Mouse (Mus musculus) lung, embryonic 16.5 days (tissue): ENCODE data around the gene Fasl. TPM values are rescaled to one million over a fixed set of nuclear protein-coding genes. Genes with fewer than 3 reads are reported as not detected.

ENCODE experiments used
- ATAC-seq: fragments of 200-750 bp; cut with Nextera tagmentation; 2 replicates; pipeline ENCODE4 v1.8.0; 2017; ENCODE audit warnings: low read depth, mild to moderate bottlenecking, moderate library complexity
- H3K27ac ChIP-seq: fragments of 300-500 bp; sonication (generic); 2 replicates; pipeline ENCODE4 v1.5.1; 2014; ENCODE audit warnings: mild to moderate bottlenecking, control low read depth, low read length
- H3K27me3 ChIP-seq: fragments of 300-500 bp; sonication (generic); 2 replicates; pipeline ENCODE4 v1.6.1; 2014; ENCODE audit warnings: low read depth, low read length, mixed read lengths; ENCODE audit not compliant: control insufficient read depth, insufficient read depth
- H3K36me3 ChIP-seq: fragments of 300-500 bp; sonication (generic); 2 replicates; pipeline ENCODE4 v1.6.1; 2014; ENCODE audit warnings: low read length; ENCODE audit not compliant: control insufficient read depth, insufficient read depth
- H3K4me1 ChIP-seq: fragments of 300-500 bp; sonication (generic); replicated peaks from 2 replicates; pipeline ENCODE4 v1.6.1; 2014; ENCODE audit warnings: low read length, mixed read lengths; ENCODE audit not compliant: control insufficient read depth, insufficient read depth
- H3K4me2 ChIP-seq: fragments of 300-500 bp; sonication (generic); 2 replicates; pipeline ENCODE4 v1.6.1; 2014; ENCODE audit warnings: low read depth, low read length, control low read depth
- H3K4me3 ChIP-seq: fragments of 300-500 bp; sonication (generic); 2 replicates; pipeline ENCODE4 v1.5.1; 2014; ENCODE audit warnings: mild to moderate bottlenecking, low read length, control low read depth
- H3K9ac ChIP-seq: fragments of 300-500 bp; sonication (generic); 2 replicates; pipeline ENCODE4 v1.6.1; 2014; ENCODE audit warnings: low read length, control low read depth
- H3K9me3 ChIP-seq: fragments of 300-500 bp; sonication (generic); 2 replicates; pipeline ENCODE4 v1.6.1; 2016; ENCODE audit warnings: low read length; ENCODE audit not compliant: control insufficient read depth
- WGBS: fragments of 180-500 bp; shearing (Covaris S2); extraction: QIAGEN DNeasy Blood & Tissue Kit; methylation state at CpG from one replicate; pipeline ENCODE4 v1.1.7; 2014; 5-methylcytosine and 5-hydroxymethylcytosine counted together
- polyA plus RNA-seq: library from polyadenylated mRNA; unstranded; fragments of >200 nt; fragmentation: Nextera tagmentation; extraction: Ambion mirVana; gene quantifications from 2 replicates; pipeline ENCODE4 v1.2.1, GENCODE M21; 2015

The Fasl gene
- polyA plus RNA-seq, 1 experiment from 2014 or later = not detected

GRCm38 (mm10) chr1:161769329-161769728, 19.0 kb downstream of the Fasl start:
- Histone ChIP-seq H3K4me3 (no peak overlapping the region), H3K9ac (no peak overlapping the region), H3K4me2 (no peak overlapping the region), H3K4me1 (peaks cover 5% of the 10 kb centered on the region; the same call in 1 of the 2 replicates), H3K36me3 (no peaks in the 10 kb centered on the region), H3K27ac (no peak overlapping the region), H3K27me3 (no peaks in the 10 kb centered on the region), H3K9me3 (no peaks in the 10 kb centered on the region)
- WGBS = 81% methylated on average over 1 of the region's 1 CpGs
- ATAC-seq = no peak

- Histone ChIP-seq H3K27ac (no peak overlapping the region), H3K9ac (no peak overlapping the region), H3K27me3 (no peaks in the 10 kb centered on the region), H3K4me3 (peak overlapping the region; percentile 2; the same call in 1 of the 2 replicates), H3K4me1 (peaks cover 5% of the 10 kb centered on the region; the same call in 1 of the 2 replicates), H3K36me3 (no peaks in the 10 kb centered on the region), H3K4me2 (peak overlapping the region; percentile 31), H3K9me3 (no peaks in the 10 kb centered on the region)
- 44% methylated on average over 12 of the region's 12 CpGs for WGBS
- ATAC-seq = no peak
These were observed 21.2 kb downstream of the Fasl start for GRCm38 (mm10) chr1:161767101-161767524.

GRCm38 (mm10) chr1:161766656-161767055, 21.6 kb downstream of the Fasl start:
- Histone ChIP-seq H3K4me1 (peaks cover 5% of the 10 kb centered on the region; the same call in 1 of the 2 replicates), H3K4me2 (peak overlapping the region; percentile 31), H3K36me3 (no peaks in the 10 kb centered on the region), H3K4me3 (peak overlapping the region; percentile 2; the same call in 1 of the 2 replicates), H3K27me3 (no peaks in the 10 kb centered on the region), H3K9me3 (no peaks in the 10 kb centered on the region), H3K9ac (no peak overlapping the region), H3K27ac (no peak overlapping the region)
- WGBS = 35% methylated on average over 5 of the region's 5 CpGs
- ATAC-seq = 0 out of 2 replicates have a peak, but pooled peaks have one; percentile 26

GRCm38 (mm10) chr1:161765932-161766331, 22.4 kb downstream of the Fasl start:
- 30% methylated on average over 5 of the region's 5 CpGs for WGBS
- ATAC-seq = no peak
- H3K36me3 ChIP-seq = no peaks in the 10 kb centered on the region
- no peaks in the 10 kb centered on the region for H3K27me3 ChIP-seq
- no peak overlapping the region for H3K4me2 ChIP-seq
- no peak overlapping the region for H3K4me3 ChIP-seq
- H3K27ac ChIP-seq = no peak overlapping the region
- no peak overlapping the region for H3K9ac ChIP-seq
- peaks cover 5% of the 10 kb centered on the region; the same call in 1 of the 2 replicates for H3K4me1 ChIP-seq
- H3K9me3 ChIP-seq = no peaks in the 10 kb centered on the region

- Histone ChIP-seq H3K27ac (no peak overlapping the region), H3K9me3 (no peaks in the 10 kb centered on the region), H3K27me3 (no peaks in the 10 kb centered on the region), H3K4me1 (peaks cover 5% of the 10 kb centered on the region; the same call in 1 of the 2 replicates), H3K4me3 (no peak overlapping the region), H3K36me3 (no peaks in the 10 kb centered on the region), H3K4me2 (no peak overlapping the region), H3K9ac (no peak overlapping the region)
- 98% methylated on average over 1 of the region's 1 CpGs for WGBS
- ATAC-seq = no peak
These were observed 23.3 kb downstream of the Fasl start for GRCm38 (mm10) chr1:161764964-161765363.

GRCm38 (mm10) chr1:161761556-161761955, 26.7 kb downstream of the Fasl start:
- Histone ChIP-seq H3K27me3 (no peaks in the 10 kb centered on the region), H3K27ac (no peak overlapping the region), H3K36me3 (no peaks in the 10 kb centered on the region), H3K4me2 (no peak overlapping the region), H3K9ac (no peak overlapping the region), H3K4me3 (no peak overlapping the region), H3K4me1 (0 out of 2 replicates have a peak, but pooled peaks cover 2% of the 10 kb centered on the region), H3K9me3 (no peaks in the 10 kb centered on the region)
- no peak for ATAC-seq
- 19% methylated on average over 4 of the region's 4 CpGs for WGBS

GRCm38 (mm10) chr1:161756547-161756946, 31.7 kb downstream of the Fasl start:
- Histone ChIP-seq H3K9me3 (no peaks in the 10 kb centered on the region), H3K4me3 (no peak overlapping the region), H3K27ac (no peak overlapping the region), H3K27me3 (no peaks in the 10 kb centered on the region), H3K9ac (no peak overlapping the region), H3K4me1 (no peaks in the 10 kb centered on the region), H3K36me3 (no peaks in the 10 kb centered on the region), H3K4me2 (no peak overlapping the region)
- 86% methylated on average over 3 of the region's 3 CpGs for WGBS
- no peak for ATAC-seq

- no peak for ATAC-seq
- H3K9ac ChIP-seq = no peak overlapping the region
- H3K27ac ChIP-seq = no peak overlapping the region
These were observed 37.0 kb downstream of the Fasl start for GRCm38 (mm10) chr1:161751311-161751710.

GRCm38 (mm10) chr1:161750471-161751041, 37.7 kb downstream of the Fasl start:
- Histone ChIP-seq H3K4me2 (no peak overlapping the region), H3K27ac (no peak overlapping the region), H3K4me1 (no peaks in the 10 kb centered on the region), H3K36me3 (no peaks in the 10 kb centered on the region), H3K4me3 (no peak overlapping the region), H3K9ac (no peak overlapping the region), H3K9me3 (no peaks in the 10 kb centered on the region), H3K27me3 (no peaks in the 10 kb centered on the region)
- WGBS = 55% methylated on average over 8 of the region's 8 CpGs
- ATAC-seq = no peak

More at GRCm38 (mm10) chr1:161751311-161751710, 37.0 kb downstream of the Fasl start:
- Histone ChIP-seq H3K4me2 (no peak overlapping the region), H3K27me3 (no peaks in the 10 kb centered on the region), H3K4me1 (no peaks in the 10 kb centered on the region), H3K36me3 (no peaks in the 10 kb centered on the region), H3K4me3 (no peak overlapping the region), H3K9me3 (no peaks in the 10 kb centered on the region)
- WGBS = 47% methylated on average over 8 of the region's 8 CpGs
